Mouse (Mus musculus) testis, adult 2 months (tissue): ENCODE data around the gene Agpat4.

Experiments
- CTCF ChIP-seq: fragments of 200-500 bp; IDR thresholded peaks from 2 replicates; pipeline ENCODE4 v1.5.1; 2012; ENCODE audit warnings: low read depth, mild to moderate bottlenecking, inconsistent platforms, low read length, moderate library complexity; ENCODE audit not compliant: control insufficient read depth, insufficient read depth, insufficient replicate concordance
- POLR2A ChIP-seq: fragments of 200-500 bp; IDR thresholded peaks from 2 replicates; pipeline ENCODE4 v1.6.1; 2012; ENCODE audit warnings: low read depth, mild to moderate bottlenecking, inconsistent platforms, low read length, moderate library complexity; ENCODE audit not compliant: control insufficient read depth

- TF ChIP-seq POLR2A, result no peak
- no peak for TF ChIP-seq CTCF
These were observed 85.0 kb downstream of the Agpat4 start for GRCm38 (mm10) chr17:12203414-12203897.
